Mouse (Mus musculus): Measurements from ENCODE around the gene Mus81. TPM values are rescaled to one million over a fixed set of nuclear protein-coding genes. Genes with fewer than 3 reads are reported as not detected.

Mus81 gene
- polyA plus RNA-seq, 1 experiment from 2014 or later, result 63.5 TPM

- DNase-seq (ENCODE audit: low spot score), result no peak
Observed at GRCm38 (mm10) chr19:5472857-5473256, 15.3 kb downstream of the Mus81 start.

DNA sequence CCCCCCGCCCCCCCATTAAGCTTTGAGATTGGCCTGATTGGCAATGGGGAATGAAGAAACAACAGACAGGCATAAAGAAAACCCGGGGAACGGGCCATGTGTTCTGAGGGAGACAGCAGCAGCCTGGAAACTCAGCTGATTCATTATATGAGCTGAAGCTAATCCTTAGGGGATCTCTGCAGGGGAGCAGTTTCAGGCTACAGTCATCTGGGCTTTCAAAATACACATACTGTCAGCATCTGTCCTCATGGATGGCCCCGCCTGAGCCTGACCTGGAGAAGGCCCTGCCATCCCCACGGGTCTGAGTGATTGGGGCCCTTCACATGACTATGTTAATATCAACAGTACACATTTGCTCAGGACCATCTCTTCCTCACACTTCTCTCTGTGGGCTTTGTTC, 16.4 kb downstream of the Mus81 start:
- DNase-seq (ENCODE audit: low spot score), result no peak

- peak; percentile 80 for DNase-seq (ENCODE audit: low spot score)
Observed at GRCm38 (mm10) chr19:5468374-5468773, 19.8 kb downstream of the Mus81 start, which contains the start of gene Ctsw. Gene Ctsw (minus strand): TSS chr19:5468507.

GRCm38 (mm10) chr19:5466916-5467500, 21.2 kb downstream of the Mus81 start:
- no peak for DNase-seq (ENCODE audit: low spot score)

GRCm38 (mm10) chr19:5465037-5465436, 23.2 kb downstream of the Mus81 start:
- no peak for DNase-seq (ENCODE audit: low spot score)

- DNase-seq (ENCODE audit: low spot score), result peak; percentile 80
Observed at GRCm38 (mm10) chr19:5463791-5464562, 24.2 kb downstream of the Mus81 start.

DNA sequence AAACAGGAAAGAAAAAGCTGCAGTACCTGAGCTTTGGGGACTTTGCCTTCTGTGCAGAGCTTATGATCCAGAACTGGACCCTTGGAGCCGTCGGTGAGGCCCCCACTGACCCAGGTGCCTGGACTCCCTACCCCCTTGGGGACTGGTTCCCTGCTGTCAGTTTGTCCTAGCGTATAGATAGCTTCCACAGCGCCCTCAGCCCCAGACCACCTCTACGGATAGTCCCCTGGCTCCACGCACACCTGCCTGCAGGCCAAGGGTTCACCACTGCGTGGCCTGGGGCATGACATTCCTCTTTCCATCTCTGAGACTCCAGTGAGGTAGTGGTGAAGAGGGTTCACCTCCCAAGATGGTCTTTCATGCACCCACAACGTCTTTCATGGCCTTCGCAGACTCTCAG, 25.0 kb downstream of the Mus81 start:
- DNase-seq (ENCODE audit: low spot score), result no peak

DNA sequence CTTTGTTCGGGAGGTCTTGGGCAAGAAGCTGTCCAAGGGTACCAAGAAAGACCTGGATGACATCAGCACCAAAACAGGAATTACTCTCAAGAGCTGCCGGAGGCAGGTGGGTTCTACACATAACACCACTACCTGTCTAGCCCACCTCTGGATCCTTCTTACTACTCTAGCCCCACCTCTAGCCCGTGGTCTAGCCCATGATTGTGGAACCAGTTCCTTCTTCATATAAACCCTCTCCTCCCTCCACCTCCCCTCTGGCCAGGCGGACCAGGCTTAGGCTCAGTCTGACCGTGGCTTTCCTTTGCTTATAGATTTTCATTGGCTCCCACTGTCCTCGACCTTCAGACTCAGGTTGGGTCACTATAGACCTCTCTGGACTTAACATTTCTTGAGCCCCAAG, 26.8 kb downstream of the Mus81 start:
- DNase-seq (ENCODE audit: low spot score), result no peak

DNA sequence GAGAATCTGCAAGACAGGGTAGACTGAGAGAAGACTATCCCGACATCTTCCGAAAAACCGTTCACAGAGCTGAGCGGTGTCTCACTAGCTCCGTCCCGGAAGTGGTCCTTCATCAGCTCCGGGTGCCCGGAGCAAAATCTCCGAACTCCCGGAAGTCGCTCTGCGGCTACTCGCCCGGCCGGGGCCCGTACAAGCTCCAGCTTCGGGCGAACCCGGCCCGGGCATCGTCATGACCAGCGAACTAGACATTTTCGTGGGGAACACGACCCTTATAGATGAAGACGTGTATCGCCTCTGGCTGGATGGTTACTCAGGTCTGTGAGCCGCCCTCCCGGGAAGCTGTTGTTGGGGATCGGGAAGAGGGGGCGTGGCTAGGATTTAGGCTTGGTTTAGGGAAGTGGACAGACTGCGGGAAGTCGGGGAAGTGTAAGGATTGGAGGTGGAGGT, 27.7 kb downstream of the Mus81 start, which contains the start of gene Fibp:
Gene Fibp (plus strand): TSS at position 151 of the 447 bp plus-strand sequence.
- DNase-seq (ENCODE audit: low spot score), result peak; percentile 87

DNA sequence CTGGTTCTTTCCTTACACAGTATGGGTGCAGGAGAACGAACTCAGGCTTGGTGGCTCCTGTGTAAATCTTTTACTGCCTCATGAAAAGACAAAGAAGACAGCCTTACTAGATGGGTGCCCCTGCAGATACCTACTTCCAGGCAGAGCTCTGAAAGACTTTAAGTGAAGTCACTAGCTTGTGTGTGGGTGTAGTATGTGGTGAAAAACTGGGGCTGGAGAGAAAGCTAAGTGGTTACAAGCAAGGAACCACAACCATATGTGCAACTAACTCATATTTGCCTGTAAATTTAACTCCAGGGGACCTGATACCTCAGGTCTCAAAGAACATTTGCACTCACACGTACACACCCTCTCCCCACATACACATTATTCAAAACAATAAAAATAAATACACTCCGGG, 28.3 kb downstream of the Mus81 start:
- DNase-seq (ENCODE audit: low spot score), result no peak

DNA sequence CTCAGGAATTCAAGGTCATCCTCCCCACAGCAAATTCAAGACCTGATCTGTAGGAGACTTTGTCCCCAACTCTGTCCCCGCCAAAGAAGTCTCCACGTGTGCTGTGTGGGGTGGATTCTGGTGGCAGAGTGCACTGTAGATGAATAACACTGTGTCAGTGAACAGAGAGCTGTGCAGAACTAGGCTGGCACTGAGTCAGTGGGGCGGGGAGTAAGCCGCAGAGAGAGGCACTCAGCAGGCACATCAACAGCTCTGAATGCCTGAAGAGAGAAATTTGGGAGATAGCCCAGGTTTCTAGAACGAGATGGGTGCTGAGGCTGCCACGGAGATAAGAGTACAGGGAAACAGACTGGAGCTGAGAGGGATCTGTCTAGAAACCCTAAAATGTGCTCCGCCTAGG, 29.2 kb downstream of the Mus81 start:
- DNase-seq (ENCODE audit: low spot score), result no peak

- no peak for DNase-seq (ENCODE audit: low spot score)
Observed at GRCm38 (mm10) chr19:5457746-5458442, 30.3 kb downstream of the Mus81 start, which contains the start of gene Ccdc85b. Gene Ccdc85b (minus strand): TSS chr19:5457894.

DNA sequence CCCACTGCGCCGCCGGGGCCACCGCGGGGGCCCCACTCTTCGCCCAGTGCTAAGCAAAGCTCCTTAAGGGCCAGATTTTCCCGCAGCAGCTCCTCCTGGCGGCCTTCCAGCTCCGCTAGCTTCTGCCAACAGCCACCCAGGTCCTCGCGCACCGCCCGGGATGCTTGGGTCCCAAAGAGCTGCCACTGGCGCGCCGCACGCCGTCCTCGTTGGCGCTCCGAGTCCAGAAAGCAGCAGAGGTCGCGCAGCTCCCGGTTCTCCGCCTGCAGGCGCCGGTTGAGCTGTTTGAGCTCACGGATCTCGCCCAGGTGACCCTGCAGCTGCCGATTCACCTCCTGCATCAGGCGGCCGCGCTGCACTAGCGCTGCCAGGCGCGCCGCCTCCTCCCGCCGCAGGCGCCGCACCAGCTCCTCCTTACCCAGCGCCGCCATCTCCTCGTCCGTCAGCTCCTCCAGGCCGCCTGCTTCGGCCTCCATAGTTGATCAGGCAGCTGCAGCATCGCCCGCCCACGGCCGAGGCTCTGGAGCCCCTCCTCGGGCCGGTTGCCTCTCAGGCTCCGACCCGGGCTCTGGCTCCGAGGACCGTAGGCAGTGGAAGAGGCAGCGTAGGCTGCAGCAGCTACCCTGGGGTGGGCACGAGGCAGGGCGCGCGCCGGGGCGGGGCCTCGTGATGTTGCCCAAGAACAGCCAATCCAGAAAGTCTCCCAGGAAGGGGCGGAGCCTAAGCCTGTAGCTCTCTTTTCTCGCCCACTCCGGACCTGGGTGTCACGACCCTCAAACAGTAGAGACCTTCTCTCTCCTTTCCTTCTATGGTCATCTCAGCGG, 31.1 kb downstream of the Mus81 start:
- peak; percentile 94 for DNase-seq (ENCODE audit: low spot score)

- DNase-seq (ENCODE audit: low spot score), result no peak
Observed at GRCm38 (mm10) chr19:5456241-5456921, 31.8 kb downstream of the Mus81 start.

DNA sequence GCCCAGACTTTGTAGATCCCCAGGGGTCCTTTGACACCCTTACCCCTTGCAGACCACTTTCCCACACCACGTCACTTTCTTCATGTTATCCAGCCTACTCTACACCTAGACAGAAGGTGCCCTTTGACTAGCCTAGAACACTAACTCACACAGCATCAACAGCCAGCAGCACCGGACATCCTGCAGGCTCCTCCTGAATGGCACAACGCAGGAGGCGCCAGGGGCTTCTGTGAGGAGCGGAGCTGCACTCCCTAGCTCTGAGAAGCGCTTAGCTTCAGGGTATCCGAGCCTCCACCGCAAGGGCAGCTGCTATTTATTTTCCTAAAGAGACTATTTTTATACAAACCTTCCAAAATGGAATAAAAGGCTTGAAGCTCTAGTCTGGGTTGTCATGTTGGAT, 32.6 kb downstream of the Mus81 start:
- no peak for DNase-seq (ENCODE audit: low spot score)

DNA sequence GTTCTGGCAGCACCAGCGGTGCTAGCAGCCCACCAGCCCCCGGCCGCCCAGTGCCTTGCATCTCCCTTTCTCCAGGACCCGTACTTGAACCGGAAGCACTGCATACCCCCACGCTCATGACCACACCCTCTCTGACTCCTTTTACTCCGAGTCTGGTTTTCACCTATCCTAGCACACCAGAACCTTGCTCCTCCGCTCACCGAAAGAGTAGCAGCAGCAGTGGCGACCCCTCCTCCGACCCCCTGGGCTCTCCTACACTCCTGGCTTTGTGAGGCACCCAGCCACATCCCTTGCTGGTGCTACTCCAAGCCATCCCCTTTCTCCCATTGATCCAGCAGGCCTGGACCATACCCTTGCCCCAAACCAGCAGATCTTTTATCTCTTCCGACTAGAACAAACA, 33.2 kb downstream of the Mus81 start:
- DNase-seq (ENCODE audit: low spot score), result no peak

DNA sequence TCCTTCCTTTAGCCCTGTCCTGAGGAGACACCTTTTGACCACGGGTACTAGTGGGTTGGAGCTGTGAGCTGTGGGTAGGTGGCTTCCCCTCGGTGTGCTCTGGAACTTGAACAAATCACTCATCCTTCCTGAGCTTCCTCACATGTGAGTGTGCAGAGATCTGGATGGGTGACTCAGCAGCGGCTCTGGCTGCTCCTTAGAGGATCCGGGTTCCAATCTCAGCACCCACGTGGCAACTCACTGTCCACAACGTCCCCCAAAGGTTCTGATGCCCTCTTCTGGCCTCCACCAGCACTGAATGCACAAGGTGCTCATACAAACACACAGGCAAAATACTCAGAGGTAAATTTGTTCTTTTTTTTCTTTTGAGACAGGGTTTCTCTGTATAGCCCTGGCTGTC, 36.4 kb downstream of the Mus81 start:
- no peak for DNase-seq (ENCODE audit: low spot score)

GRCm38 (mm10) chr19:5449673-5450072, 38.5 kb downstream of the Mus81 start:
- DNase-seq (ENCODE audit: low spot score), result no peak

GRCm38 (mm10) chr19:5448354-5449150, 39.6 kb downstream of the Mus81 start:
- DNase-seq (ENCODE audit: low spot score), result peak; percentile 52

Measured in thymus, postnatal 0 days (tissue).